Mouse (Mus musculus) ES-E14 (cell line): ENCODE measurements around the gene Ethe1. TPM values are rescaled to one million over a fixed set of nuclear protein-coding genes. Genes with fewer than 3 reads are reported as not detected.

Source experiments
- DNase-seq: peaks from one replicate; pipeline ENCODE4 v3.0.0-alpha.2; 2013; ENCODE audit warnings: low read depth, low spot score
- H3K27ac ChIP-seq: 2 replicates; pipeline ENCODE4 v1.5.1; 2012; ENCODE audit warnings: low read depth, mild to moderate bottlenecking, low read length, moderate library complexity, mixed read lengths; ENCODE audit not compliant: poor library complexity, insufficient read depth, severe bottlenecking
- H3K36me3 ChIP-seq: 2 replicates; pipeline ENCODE4 v1.6.1; 2012; ENCODE audit warnings: mild to moderate bottlenecking, low read length, moderate library complexity, mixed read lengths; ENCODE audit not compliant: control insufficient read depth, poor library complexity, insufficient read depth, severe bottlenecking
- H3K4me1 ChIP-seq, 2 experiments: fragments of 150-350 bp in 1 of 2; sonication (generic) in 1 of 2; 2 replicates each; pipeline ENCODE4 v1.6.1; 2012; ENCODE audit warnings: low read length in 2 of 2, mild to moderate bottlenecking in 1 of 2, mixed read lengths in 1 of 2; ENCODE audit not compliant: control insufficient read depth in 2 of 2, insufficient read depth in 2 of 2, poor library complexity in 1 of 2
- H3K4me3 ChIP-seq, 2 experiments: fragments of 150-350 bp in 1 of 2; sonication (generic) in 1 of 2; 2 replicates each; pipeline ENCODE4 v1.5.1; 2012; ENCODE audit warnings: low read length in 2 of 2, low read depth in 1 of 2, mild to moderate bottlenecking in 1 of 2, mixed read lengths in 1 of 2; ENCODE audit not compliant: insufficient read depth in 1 of 2, poor library complexity in 1 of 2, severe bottlenecking in 1 of 2
- H3K9ac ChIP-seq: 2 replicates; pipeline ENCODE4 v1.6.1; 2012; ENCODE audit warnings: low read depth, mild to moderate bottlenecking, low read length, mixed read lengths; ENCODE audit not compliant: poor library complexity, insufficient read depth, severe bottlenecking
- H3K9me3 ChIP-seq: fragments of 150-350 bp; sonication (generic); 2 replicates; pipeline ENCODE4 v1.6.1; 2012; ENCODE audit warnings: low read depth, mild to moderate bottlenecking, low read length; ENCODE audit not compliant: control insufficient read depth, insufficient read depth
- CHD2 ChIP-seq: IDR thresholded peaks from 2 replicates; pipeline ENCODE4 v1.6.1; 2014; ENCODE audit warnings: mild to moderate bottlenecking, low read depth, low read length, inconsistent platforms
- HCFC1 ChIP-seq: IDR thresholded peaks from 2 replicates; pipeline ENCODE4 v1.6.1; 2012; ENCODE audit warnings: low read length, inconsistent platforms, borderline replicate concordance; ENCODE audit not compliant: insufficient read depth
- MAFK ChIP-seq: IDR thresholded peaks from 2 replicates; pipeline ENCODE4 v1.6.1; 2014; ENCODE audit warnings: mild to moderate bottlenecking, low read depth, low read length, inconsistent platforms; ENCODE audit not compliant: insufficient read depth
- ZC3H11A ChIP-seq: IDR thresholded peaks from 2 replicates; pipeline ENCODE4 v1.6.1; 2012; ENCODE audit warnings: low read depth, mild to moderate bottlenecking, inconsistent platforms, low read length, borderline replicate concordance
- ZNF384 ChIP-seq: IDR thresholded peaks from 2 replicates; pipeline ENCODE4 v1.6.1; 2012; ENCODE audit warnings: low read depth, low read length, inconsistent platforms
- in situ Hi-C, 2 experiments: fragments of 600-800 bp; cut with MboI; formaldehyde crosslinking; loops; one replicate each; pipeline ENCODE4 v1.15.1; 2025; ENCODE audit warnings: low sequenced_read_pairs in 2 of 2, inconsistent platforms in 1 of 2; ENCODE audit not compliant: unreplicated experiment in 2 of 2
- total RNA-seq: library from RNA; depleted of rRNA; stranded (reverse); fragments of 300-350 nt; gene quantifications from 2 replicates; pipeline ENCODE4 v1.2.3, GENCODE M21; 2012

The Ethe1 gene
- total RNA-seq, 1 experiment = 14.7 TPM

- no peaks in the 10 kb centered on the region; the same call in 1 of the 2 replicates for H3K36me3 ChIP-seq
- in situ Hi-C loops = loop anchor here in 1 of 2 experiments (25.0 kb wide), 1 partner anchor 352 kb away; the partner anchor contains the start of gene Rabac1
- H3K4me1 ChIP-seq = peaks cover 0 to 12% of the 10 kb centered on the region in 2 experiments; a peak in 2 of 4 replicates
- no peak within 1 kb of the TSS for H3K27ac ChIP-seq
- H3K4me3 ChIP-seq = peak within 1 kb of the TSS; percentile 45 to 68
- peak within 1 kb of the TSS; percentile 10 for H3K9ac ChIP-seq
- 0 out of 2 replicates have a peak, but pooled peaks have one; percentile 30 for TF ChIP-seq MAFK
- TF ChIP-seq ZNF384 = no peak
- no peak for TF ChIP-seq HCFC1
- no peak for TF ChIP-seq CHD2
- no peak for TF ChIP-seq ZC3H11A
- no peaks in the 10 kb centered on the region for H3K9me3 ChIP-seq
- no peak for DNase-seq
Measured at GRCm38 (mm10) chr7:24610144-24610878, 23.0 kb downstream of the Ethe1 start, which contains the start of gene Phldb3. TSS of gene Phldb3 (plus strand) at chr7:24610763.

DNA sequence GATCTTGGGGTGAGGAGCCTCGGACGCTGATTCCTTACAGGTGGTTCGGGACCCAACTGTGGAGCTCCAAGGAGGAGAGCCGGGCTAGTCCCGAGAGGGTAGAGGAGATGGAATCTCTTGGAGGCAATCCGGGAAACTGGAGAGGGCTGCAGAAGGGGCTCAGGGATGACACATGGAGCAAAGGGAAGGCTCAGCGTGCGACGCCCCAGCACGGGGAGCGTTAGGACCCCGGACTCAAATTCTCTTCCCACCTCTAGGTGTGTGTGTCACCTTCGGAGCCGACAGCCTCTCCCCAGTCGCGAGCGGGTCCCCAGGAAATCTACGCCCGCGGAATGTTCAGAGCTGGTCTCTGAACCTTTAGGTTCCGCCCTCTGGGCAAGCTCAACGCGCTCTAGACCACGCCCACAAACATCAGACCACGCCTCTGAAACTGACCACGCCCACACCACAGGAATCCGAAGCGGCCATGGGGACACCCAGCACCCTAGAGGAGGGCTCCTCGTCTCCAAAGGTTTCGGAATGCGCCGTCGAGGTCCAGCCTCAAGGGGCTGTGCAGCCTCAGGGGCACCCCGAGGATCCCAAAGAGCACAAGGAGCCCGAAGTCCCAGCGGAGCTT is 23.6 kb downstream of the Ethe1 start:
- in situ Hi-C loops = loop anchor here in 1 of 2 experiments (25.0 kb wide), 1 partner anchor 351 kb away; the partner anchor contains the start of gene Rabac1
- Histone ChIP-seq H3K36me3 (no peaks in the 10 kb centered on the region; the same call in 1 of the 2 replicates), H3K9me3 (no peaks in the 10 kb centered on the region), H3K4me1 (peaks cover 0 to 12% of the 10 kb centered on the region in 2 experiments; a peak in 2 of 4 replicates), H3K27ac (no peak overlapping the region), H3K4me3 (peak overlapping the region; percentile 45 to 68), H3K9ac (peak overlapping the region; percentile 10)
- TF ChIP-seq ZC3H11A (no peak), MAFK (no peak), CHD2 (no peak), HCFC1 (no peak), ZNF384 (no peak)
- peak; percentile 86 for DNase-seq

DNA sequence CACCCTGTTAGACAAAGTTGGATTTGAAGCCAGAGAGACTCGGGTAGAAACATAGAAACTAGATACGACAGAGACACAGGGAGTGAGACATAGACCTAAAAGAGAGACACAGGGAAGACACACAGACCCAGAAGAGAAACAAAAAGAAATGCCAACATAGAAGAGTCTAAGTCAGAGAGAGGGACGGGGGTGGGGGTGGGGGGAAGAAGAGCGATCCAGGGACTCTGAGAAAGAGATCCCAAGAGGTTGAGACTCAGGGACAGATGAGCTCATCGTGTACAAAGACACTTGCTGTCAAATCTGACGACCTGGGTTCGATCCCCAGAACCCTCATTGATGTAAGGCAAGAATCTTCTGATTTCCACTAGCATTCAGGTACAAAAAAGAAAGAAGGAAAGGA is 24.4 kb downstream of the Ethe1 start:
- in situ Hi-C loops = loop anchor here in 1 of 2 experiments (25.0 kb wide), 1 partner anchor 351 kb away; the partner anchor contains the start of gene Rabac1

GRCm38 (mm10) chr7:24612308-24612910 is 25.1 kb downstream of the Ethe1 start:
- no peaks in the 10 kb centered on the region for H3K9me3 ChIP-seq
- 0 out of 4 replicates have a peak overlapping the region, but pooled peaks of 1 of the 2 experiments have one; percentile 0 for H3K4me3 ChIP-seq
- no peak for DNase-seq
- TF ChIP-seq HCFC1 = no peak
- no peak for TF ChIP-seq CHD2
- no peak for TF ChIP-seq MAFK
- TF ChIP-seq ZC3H11A = no peak
- no peak for TF ChIP-seq ZNF384
- no peak overlapping the region for H3K9ac ChIP-seq
- in situ Hi-C loops = loop anchor here in 1 of 2 experiments (25.0 kb wide), 1 partner anchor 350 kb away; the partner anchor contains the start of gene Rabac1
- H3K36me3 ChIP-seq = no peaks in the 10 kb centered on the region
- H3K27ac ChIP-seq = no peak overlapping the region
- peaks cover 0 to 12% of the 10 kb centered on the region in 2 experiments; a peak in 2 of 4 replicates for H3K4me1 ChIP-seq

More for the DNA sequence above, 24.4 kb downstream of the Ethe1 start:
- DNase-seq = no peak
- H3K9ac ChIP-seq = no peak overlapping the region
- TF ChIP-seq CHD2 (no peak), MAFK (no peak), ZNF384 (no peak), HCFC1 (no peak), ZC3H11A (no peak)
- H3K27ac ChIP-seq = no peak overlapping the region
- H3K4me1 ChIP-seq = peaks cover 0 to 12% of the 10 kb centered on the region in 2 experiments; a peak in 2 of 4 replicates
- H3K9me3 ChIP-seq = no peaks in the 10 kb centered on the region
- H3K4me3 ChIP-seq = no peak overlapping the region
- H3K36me3 ChIP-seq = no peaks in the 10 kb centered on the region; the same call in 1 of the 2 replicates
